Mouse (Mus musculus) spleen, postnatal 10 days (tissue): ENCODE data around the gene Peg3.

Experiments used
- DNase-seq, 2 experiments: peaks; one replicate each; pipeline ENCODE4 v3.0.0; 2021 to 2022; ENCODE audit warnings: low spot score in 2 of 2

Peg3 gene

GRCm38 (mm10) chr7:6709396-6709795 is 20.8 kb downstream of the Peg3 start:
- no peak for DNase-seq

- no peak for DNase-seq
Measured at GRCm38 (mm10) chr7:6708451-6709180, 21.6 kb downstream of the Peg3 start.

- DNase-seq = no peak
Measured at GRCm38 (mm10) chr7:6707416-6708015, 22.7 kb downstream of the Peg3 start.

GRCm38 (mm10) chr7:6699230-6699629 is 31.0 kb downstream of the Peg3 start:
- no peak for DNase-seq

- peak in 1 of 2 experiments; percentile 23 for DNase-seq
Measured at GRCm38 (mm10) chr7:6696241-6697045, 33.8 kb downstream of the Peg3 start, which contains the start of gene Zim1. Gene Zim1 (minus strand): TSS chr7:6696450.

GRCm38 (mm10) chr7:6685511-6685910 is 44.7 kb downstream of the Peg3 start:
- DNase-seq = no peak

GRCm38 (mm10) chr7:6666726-6667125 is 63.5 kb downstream of the Peg3 start:
- DNase-seq = no peak

GRCm38 (mm10) chr7:6663430-6663829 is 66.8 kb downstream of the Peg3 start:
- DNase-seq = no peak

GRCm38 (mm10) chr7:6659605-6660004 is 70.6 kb downstream of the Peg3 start:
- DNase-seq = no peak

- no peak for DNase-seq
Measured at GRCm38 (mm10) chr7:6658606-6659005, 71.6 kb downstream of the Peg3 start.
